Mouse (Mus musculus): ENCODE results near the gene Olfr963. TPM values are rescaled to one million over a fixed set of nuclear protein-coding genes. Genes with fewer than 3 reads are reported as not detected.

Olfr963 gene
- not detected in 2 replicates for polyA plus RNA-seq (2012)

GRCm38 (mm10) chr9:39666905-39667304 lies at the start of gene Olfr963:
Gene Olfr963 (plus strand): TSS chr9:39667205.

GRCm38 (mm10) chr9:39621073-39621472 lies 45.9 kb upstream of the Olfr963 start, which contains the start of gene Olfr960:
Gene Olfr960 (plus strand): TSS chr9:39621373.

GRCm38 (mm10) chr9:39644785-39645184 lies 22.2 kb upstream of the Olfr963 start, which contains the start of gene Olfr961:
Gene Olfr961 (plus strand): TSS chr9:39645085.

GRCm38 (mm10) chr9:39707017-39707416 lies 40.0 kb downstream of the Olfr963 start, which contains the start of gene Olfr149:
Gene Olfr149 (minus strand): TSS chr9:39707117.

GRCm38 (mm10) chr9:39711053-39711452 lies 44.0 kb downstream of the Olfr963 start, which contains the start of gene Olfr965:
Gene Olfr965 (plus strand): TSS chr9:39711353.

Other genes starting within 250 kb of the Olfr963 start
- gene Olfr952, start 240.1 kb upstream of the Olfr963 start, polyA plus RNA-seq (2012): not detected in 2 replicates
- not detected in 2 replicates for gene Olfr954, start 210.5 kb upstream of the Olfr963 start, polyA plus RNA-seq (2012)
- 0.05 TPM in 1 of 2 replicates, not detected in the other for gene Olfr955, start 195.3 kb upstream of the Olfr963 start, polyA plus RNA-seq (2012)
- not detected in 2 replicates for gene Olfr44, start 173.2 kb upstream of the Olfr963 start, polyA plus RNA-seq (2012)
- gene Olfr957, start 151.4 kb upstream of the Olfr963 start, polyA plus RNA-seq (2012): not detected in 2 replicates
- not detected in 2 replicates for gene Olfr958, start 113.2 kb upstream of the Olfr963 start, polyA plus RNA-seq (2012)
- not detected in 2 replicates for gene Olfr959, start 91.6 kb upstream of the Olfr963 start, polyA plus RNA-seq (2012)
- gene AW551984, start 62.8 kb upstream of the Olfr963 start, polyA plus RNA-seq (2012): not detected in 2 replicates
- gene Olfr148, start 56.5 kb upstream of the Olfr963 start, polyA plus RNA-seq (2012): not detected in 2 replicates
- gene Olfr960, start 45.8 kb upstream of the Olfr963 start, polyA plus RNA-seq (2012): not detected in 2 replicates
- gene Olfr961, start 22.1 kb upstream of the Olfr963 start, polyA plus RNA-seq (2012): not detected in 2 replicates
- not detected in 2 replicates for gene Olfr149, start 39.9 kb downstream of the Olfr963 start, polyA plus RNA-seq (2012)
- 0.10 TPM in 1 of 2 replicates, not detected in the other for gene Olfr965, start 44.1 kb downstream of the Olfr963 start, polyA plus RNA-seq (2012)
- not detected in 2 replicates for gene Olfr150, start 63.8 kb downstream of the Olfr963 start, polyA plus RNA-seq (2012)
- not detected in 2 replicates for gene Olfr967, start 79.0 kb downstream of the Olfr963 start, polyA plus RNA-seq (2012)
- not detected in 2 replicates for gene Olfr968, start 116.0 kb downstream of the Olfr963 start, polyA plus RNA-seq (2012)
- not detected in 2 replicates for gene Olfr969, start 123.7 kb downstream of the Olfr963 start, polyA plus RNA-seq (2012)
- not detected in 2 replicates for gene Olfr970, start 141.7 kb downstream of the Olfr963 start, polyA plus RNA-seq (2012)
- not detected in 2 replicates for gene Olfr971, start 169.7 kb downstream of the Olfr963 start, polyA plus RNA-seq (2012)
- gene Olfr972, start 199.2 kb downstream of the Olfr963 start, polyA plus RNA-seq (2012): not detected in 2 replicates
- gene Olfr229, start 240.1 kb downstream of the Olfr963 start, polyA plus RNA-seq (2012): not detected in 2 replicates